Mouse (Mus musculus) CD4-positive helper T cell, adult 2 months (primary cell): Measurements from ENCODE around the gene Sem1.
"Not testable (repeated sequence)": the region's sequence is repeated elsewhere in the genome, so short reads cannot be mapped to it uniquely, and the experiment has no call there.

ENCODE experiments used
- DNase-seq: peaks from one replicate; pipeline ENCODE4 v3.0.0-alpha.2; 2012; ENCODE audit warnings: low read depth, missing footprints, low spot score

The Sem1 gene

DNA sequence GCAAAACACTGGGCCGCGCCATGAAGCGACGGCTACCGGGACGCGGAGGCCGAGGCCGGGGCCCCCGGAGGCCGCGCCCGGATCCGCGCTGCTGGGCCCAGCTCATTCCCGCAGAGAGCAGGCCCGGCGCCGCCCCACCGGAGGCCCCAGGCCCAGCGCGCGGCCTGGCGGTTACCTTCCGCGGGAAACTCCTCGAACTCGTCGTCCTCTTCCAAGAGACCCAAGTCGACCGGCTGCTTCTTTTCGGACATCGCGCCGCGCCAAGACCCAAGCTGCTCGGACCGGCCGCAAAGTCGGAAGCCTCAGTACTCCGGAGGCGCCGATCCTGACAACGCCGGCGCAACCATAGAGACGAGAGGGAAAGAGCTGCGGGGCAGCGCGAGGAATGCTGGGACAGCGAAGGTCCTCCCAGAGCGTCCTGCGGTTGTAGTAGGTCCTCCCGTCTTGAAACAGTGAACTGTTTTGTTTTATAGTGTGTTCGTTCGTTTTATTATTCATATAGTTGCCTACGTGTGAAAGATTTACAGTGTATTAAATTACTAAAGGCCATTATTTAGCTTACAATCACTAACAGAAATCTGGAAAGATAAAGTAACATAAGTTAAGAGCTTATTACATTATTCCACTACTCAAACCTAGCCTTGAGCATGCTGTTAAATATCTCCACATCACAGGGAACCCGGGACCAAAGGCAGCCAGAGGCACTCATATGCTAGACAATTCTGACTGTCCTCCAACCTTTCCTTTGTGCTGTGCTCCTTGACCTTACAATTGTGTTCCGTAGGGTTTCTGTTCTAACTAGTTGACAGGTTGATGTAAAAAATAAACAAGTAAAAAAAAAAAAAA, at the start of gene Sem1:
Gene Sem1, minus strand, starts transcription at position 360 of the 846 bp plus-strand sequence.
- peak; percentile 92 for DNase-seq

DNA sequence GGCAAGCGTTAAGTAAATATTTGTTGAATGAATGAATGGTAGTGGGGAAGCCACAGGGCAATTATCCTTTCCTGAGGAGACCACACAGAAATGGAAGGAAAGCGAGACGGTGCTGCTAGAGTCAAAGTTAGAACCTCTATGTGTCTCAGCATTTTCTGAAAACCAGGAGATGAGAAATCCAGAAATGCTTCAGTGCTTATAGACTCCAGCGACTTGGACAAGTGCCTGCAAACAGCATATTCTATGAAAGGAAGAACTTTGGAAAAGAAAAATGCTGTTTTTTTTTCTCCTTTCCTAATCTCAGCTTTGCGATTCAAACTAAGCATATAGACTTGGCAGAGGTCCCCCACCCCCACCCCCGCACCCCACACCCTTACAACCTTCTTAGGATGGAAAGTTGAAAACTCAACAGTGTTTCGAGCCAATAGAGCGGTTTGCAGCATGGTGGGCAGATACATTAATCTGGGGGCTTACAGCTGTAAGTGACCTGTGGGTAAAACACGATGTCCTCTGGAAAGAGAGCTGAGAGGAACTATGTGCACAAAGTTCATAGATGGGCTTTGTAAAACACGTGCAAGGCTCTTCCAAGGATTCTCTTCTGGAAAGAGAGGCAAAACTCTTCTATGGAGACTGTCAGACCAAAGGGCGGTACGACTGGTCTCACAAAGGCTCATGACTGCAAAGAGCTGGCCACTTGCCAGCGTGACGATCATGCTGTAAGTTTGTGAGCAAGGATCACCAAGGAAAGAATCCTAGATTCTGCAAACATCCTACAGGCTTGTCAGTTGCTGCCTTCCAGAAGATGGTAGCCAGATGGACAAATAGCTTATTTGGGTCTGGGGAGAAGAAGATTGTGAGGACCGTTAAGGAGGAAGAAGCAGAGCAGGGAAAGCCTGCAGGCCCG, 44.6 kb upstream of the Sem1 start:
- DNase-seq, result no peak

DNA sequence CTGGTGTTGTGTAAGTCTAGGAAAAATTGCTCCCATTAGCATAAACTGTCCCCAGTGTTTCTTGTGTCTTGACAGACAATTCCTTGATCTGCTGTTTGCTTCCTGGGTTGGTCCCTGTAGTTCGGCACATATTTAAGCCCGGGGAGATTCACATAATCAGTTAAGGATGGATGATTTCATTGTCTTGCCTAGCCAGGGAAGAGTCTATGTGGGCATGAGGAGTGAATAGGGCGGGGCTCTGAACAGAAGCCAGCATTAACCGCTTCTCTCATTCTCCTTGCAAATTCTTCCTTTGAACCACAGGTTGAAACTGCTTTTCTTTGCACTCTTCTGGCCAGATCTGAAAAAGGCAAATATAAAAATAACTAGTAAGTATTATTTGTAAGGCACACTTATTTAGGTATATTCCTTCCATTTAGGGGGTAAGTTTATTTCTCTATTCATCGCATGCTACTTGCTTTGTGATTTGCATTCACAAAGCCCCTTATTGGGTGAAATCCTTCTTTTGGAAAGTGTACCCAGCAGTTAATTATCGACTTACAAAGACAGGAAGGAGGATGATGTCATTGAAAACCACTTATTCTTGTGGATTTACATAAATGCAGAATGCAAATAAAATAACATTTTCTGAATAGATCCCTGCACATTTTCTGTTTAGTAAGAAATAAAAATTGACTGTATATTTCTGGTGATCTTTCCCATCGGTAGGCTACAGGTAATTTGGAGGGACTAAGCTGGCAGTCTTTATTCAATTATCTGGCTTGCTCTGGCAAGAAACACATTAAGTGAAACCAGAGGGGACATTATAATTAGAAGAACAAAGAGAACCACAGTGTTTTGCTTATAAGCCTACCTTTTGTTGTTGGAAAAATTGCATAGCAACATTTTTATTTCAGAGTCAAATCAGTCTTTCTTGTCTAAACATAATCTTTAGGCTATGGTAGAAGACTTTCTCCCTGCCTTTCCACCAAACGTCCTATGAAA, 25.4 kb upstream of the Sem1 start:
- no peak for DNase-seq

DNA sequence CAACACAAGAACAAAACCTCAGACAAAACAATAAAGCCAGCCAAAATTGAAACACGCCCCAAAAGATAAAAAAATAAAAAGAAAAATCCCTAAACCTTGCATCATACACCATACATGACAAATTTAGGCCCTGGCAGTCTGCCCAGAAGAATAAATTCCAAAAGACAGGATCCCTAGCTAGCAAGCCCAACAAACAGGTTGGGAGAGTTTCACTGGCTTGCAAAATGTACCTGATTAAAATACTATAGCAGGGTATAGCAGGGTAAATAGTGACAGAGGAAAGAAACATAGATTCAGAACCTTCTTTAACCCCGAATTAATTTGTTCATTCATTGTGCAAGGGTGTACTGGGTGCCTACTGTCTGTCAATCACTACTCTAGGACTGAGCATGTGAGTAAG, 7.8 kb upstream of the Sem1 start:
- DNase-seq, result no peak

DNA sequence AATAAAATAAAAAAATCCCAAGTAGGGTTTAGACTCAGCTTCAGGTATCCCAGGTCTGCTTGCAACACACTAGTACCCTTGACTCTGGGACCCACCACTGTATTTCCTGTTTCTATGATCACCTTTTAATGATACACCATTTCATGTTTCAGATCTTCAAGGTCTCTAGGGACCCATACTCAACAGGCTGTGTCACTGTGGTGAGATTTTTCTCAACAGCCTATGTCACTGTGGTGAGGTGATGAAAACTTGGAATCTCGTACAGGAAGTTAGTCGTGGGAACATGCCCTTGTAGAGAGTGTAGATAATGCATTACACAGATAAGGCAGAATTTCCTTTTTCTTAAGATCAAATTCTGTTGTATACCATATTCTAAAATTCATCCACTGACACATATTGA, 3.4 kb upstream of the Sem1 start:
- DNase-seq, result no peak

DNA sequence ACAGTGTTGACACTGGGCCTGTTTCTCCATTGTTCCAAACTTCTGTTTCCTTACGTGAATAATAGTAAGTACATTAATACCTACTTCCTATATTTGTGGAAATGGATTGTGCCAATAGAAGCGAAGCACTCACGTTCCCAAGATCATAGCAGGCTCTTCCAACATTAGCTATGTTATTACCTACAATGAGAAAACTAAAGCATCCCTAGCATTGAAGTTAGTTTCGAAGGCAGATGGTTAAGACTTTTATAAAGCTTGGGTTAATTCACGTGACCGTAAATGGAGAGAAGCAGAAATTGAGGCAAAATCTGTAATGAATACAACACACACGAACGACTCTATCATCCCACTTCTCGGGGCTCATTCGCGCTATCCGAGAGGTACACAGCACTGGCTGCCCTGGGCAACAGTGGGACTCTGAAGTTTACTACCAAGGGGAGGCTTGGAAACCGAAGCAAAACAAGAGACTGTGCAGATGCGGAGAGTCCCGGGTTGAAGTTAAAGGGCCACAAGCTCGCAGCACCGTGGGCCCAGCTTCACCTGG, 650 bp downstream of the Sem1 start:
- no peak for DNase-seq

DNA sequence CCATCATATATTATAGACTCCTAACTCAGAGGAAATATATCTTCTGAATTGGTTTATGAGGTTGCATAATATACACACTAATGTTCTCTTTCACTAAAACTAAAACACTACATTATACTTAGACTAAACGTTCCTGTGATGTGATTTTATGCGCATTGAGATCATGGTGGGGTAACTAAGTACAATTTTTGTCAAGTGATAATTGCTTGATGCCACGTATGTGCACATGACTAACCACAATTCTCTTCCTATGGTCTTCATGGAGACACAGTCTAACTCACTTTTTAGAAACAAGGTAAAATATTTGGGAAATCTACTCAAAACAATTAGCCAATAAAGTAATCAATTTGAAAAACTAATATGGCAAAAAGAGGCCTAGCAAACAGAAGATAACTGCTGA, 1.2 kb downstream of the Sem1 start:
- DNase-seq, result no peak

DNA sequence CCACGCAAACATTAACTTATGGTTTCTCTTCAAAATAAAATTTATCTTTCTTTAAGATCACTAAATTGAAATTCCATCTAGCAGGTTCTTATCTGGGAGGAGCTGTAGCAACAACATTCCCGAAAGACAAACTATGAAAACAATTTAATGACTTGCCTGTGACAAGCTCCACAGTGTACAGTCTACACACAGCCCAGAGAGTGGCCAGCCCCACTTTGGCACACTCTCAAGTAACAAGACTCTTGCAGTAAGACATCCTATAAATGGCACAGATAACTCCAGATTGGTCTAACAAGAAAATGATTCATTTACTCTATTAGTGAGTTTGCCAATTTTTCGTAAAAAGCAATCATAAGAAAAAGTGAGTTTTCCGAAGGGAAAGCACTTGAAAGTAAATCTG, 2.7 kb downstream of the Sem1 start:
- DNase-seq, result no peak

DNA sequence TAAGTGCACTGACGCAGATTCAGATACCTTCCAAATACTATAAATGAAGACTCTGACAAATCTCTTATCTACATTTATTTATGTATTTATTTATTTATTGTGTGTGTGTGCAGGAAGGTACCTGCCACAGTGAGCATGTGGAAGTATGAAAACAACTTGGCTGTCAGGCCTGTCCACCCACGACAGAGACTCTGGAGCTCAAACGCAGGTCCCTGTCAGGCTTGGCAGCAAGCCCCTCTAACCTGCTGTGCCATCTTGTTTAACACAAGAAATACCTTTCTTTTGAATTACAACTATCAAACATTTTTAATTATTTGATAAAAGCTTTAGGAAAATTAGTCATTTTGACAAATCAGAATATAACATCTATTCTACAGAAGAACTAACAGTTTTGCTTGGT, 10.0 kb downstream of the Sem1 start:
- DNase-seq, result no peak

DNA sequence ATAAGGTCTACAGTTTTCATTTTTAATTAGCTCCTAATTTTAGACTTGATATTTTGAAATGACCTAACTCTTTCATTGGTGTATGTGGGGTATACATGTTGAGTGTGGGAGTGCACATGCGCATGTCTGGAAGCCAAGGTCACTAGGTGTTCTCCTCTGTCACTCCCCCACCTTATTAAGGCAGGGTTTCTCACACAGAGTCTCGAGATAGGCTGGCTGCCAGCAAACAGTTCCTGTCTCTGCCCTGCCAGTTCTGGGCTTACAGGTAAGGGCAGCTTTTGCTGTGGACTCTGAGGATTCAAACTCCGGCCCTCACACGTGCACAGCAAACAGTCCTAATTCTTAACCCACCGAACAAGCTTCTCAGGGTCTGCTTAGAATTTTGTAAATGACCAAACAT, 14.8 kb downstream of the Sem1 start:
- no peak for DNase-seq

DNA sequence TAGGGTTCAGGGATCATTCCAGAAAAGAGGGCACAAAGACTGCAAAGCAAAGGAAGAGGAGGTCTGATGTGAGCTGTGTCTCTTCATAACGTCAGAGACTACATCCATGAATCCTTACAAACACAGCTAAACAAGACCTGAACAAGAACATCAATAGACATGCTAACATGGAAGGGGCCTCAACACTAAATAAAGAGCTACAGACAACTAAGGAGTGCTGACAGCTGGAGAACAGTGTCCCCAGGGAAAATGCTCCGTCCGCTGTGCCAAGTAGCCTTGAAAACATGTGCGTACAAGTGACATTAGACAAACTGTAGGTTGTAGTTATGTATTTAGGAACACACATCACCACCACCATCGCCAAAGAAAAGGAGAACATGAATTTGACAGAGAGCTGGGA, 15.7 kb downstream of the Sem1 start:
- no peak for DNase-seq

DNA sequence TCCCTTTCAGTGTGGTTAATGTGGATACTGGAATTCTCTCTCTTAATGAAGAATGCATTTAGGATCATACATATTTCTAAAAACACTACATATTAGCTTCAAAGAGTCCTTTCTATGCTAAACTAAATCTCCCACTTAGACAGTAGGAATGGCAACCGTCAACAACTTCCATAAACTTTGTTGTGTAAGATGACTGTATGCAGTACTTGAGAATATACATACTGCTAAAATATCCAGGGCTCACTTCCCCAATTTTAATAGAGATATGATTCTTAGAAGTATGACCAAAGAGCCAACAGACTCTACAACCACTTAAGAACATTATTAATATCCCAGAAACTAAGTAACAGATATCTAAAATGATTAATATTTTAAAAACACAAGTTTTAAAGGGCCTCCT, 20.8 kb downstream of the Sem1 start:
- no peak for DNase-seq

DNA sequence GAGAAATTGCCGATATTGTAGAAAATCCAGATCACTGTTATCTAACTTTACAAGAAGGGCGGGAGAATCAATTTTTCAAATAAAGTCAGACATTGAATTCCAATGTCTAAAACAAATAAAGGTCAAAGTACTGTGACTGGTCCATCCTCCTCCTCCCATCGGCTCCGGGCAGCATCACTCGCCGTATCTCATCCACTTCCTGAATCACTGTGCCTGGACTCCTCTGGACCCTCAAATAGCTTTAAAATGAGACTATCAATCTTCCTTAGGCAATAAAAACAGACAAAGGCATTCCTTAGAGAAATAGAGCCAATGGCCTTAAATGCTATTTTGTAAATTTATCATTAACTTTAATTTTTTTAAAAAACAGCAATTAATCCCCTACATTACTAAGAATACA, 26.5 kb downstream of the Sem1 start:
- DNase-seq, result no peak

DNA sequence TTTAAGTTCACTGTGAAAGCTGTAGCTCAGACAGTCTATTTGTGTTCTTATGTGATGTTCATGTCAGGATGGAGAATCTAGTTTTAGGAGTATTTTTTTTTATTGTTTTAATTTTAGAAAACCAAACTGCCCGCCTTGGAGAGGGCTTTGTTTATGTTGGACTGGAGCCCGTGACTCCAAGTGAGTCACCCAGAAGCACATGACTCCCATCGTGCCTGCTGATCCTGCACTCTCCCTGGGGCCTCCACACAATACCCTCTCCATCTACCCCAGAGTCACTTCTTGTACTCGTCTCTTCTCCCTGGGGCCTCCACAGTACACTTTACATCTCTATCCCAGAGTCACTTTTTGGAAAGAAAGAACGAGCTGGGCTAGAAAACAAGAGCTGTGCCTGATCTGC, 30.5 kb downstream of the Sem1 start:
- DNase-seq, result no peak

DNA sequence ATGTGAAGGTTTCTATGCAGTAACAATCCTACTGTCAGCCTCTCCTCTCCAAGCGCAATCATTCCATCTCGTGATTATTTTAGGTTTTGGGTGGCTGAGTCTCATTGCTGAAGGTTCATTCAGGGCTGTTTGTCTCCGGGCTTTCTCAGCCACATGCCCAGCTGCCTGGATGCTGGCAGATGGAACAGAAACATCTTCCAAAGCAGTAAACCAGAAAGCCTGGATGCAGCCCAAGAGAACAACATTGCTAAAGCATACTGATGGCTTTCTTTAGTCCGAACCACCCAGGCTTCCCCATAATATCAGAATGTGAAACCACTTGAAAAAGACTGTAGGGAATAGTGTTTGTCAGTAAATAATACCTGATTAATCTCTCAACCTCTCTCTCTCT, 34.2 kb downstream of the Sem1 start:
- DNase-seq, result no peak

DNA sequence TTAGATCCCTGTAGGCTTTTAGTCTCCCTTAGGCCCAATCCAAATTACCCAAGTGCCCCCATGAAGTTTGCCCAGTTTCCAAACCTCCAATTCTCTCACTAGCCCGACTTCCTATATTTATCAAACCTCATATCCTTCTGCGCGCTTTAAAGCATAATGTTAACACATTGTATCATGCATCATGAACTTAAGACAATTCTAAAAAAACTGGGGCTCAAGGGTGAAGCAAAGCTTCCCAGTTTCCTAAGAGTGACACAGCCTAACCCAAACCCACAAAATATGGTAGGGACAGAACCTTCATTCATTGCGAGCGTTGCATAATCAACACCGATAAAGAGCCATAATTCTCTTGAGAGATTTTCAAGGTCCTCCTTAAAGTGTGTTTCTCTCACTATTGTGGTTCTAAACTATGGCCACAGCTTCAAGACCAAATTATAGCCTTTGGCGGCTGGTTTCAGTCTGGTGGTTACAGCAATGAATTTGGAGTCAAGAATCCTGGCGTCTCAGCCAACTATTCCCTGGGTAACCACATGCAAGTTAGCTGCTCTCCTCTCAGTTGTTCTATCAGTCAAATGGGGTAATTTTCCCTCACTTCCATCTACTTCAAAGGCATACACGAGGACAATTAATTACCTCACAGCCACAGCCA, 34.7 kb downstream of the Sem1 start:
- DNase-seq, result no peak

DNA sequence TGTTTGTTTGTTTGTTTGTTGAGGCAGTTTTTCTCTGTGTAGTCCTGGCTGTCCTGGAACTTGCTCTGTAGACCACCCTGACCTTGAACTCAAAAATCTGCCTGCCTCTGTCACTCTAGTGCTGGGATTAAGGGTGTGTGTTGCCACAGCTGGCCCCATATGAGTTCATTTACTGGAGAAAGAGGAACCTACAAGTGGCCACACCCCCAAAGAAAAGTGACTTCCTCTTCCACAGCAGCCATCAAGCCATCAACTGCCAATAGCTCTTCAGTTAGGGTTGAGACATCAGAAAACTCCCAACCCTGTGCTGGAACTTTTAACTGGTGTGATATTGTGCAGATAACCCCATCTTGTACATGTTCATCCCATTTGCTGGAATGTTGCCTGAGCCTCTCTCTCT, 36.3 kb downstream of the Sem1 start:
- DNase-seq, result no peak

DNA sequence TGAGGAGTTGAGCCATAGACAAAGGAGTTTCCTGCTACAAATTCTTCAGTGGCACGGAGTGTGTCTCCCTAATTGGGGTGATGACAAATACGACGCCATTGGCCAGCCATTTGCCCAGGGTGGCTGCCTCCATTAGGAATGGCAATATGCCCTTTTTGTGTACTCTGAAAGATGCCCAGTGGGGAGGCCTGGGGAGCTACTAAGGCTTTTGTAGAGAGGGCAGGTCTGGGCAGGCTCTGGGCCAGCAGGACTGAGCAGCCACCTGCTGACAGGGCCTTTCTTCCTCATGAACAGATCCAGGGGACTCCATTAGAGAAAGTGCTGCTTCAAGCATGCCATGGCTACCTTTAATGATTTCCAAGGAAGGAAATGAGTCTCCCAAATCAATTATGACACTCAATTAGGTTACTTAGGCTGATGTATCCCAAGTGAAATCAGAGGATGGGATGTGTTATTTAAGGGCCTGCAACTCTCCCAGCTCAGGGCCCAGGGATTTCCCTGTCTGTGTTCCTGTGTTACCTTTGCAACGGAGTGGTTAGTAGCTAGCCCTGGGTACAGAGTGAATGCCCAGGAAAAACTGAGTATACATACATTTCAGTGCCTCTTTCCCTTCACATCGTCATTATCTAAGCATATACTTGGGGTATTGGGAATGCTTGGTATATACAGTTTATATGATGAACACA, 41.5 kb downstream of the Sem1 start:
- DNase-seq, result no peak

DNA sequence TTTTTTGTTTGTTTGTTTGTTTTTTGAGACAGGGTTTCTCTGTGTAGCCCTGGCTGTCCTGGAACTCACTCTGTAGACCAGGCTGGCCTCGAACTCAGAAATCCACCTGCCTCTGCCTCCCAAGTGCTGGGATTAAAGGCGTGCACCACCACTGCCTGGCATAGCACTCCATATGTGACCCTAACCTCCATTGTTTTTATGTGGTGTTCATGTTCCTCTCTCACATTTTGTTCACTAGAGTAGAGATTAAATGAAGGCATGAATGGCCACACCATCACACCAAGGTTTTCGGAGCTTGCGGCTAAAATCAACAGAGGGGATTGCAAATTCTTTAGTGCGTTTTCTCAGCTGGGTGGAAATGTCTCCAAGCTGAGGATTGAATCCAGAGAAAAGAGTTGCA, 42.1 kb downstream of the Sem1 start:
- not testable (repeated sequence) for DNase-seq
